Mouse (Mus musculus) CD4-positive, CD25-positive, alpha-beta regulatory T cell, adult 2 months (primary cell): Measurements from ENCODE around the gene 4933415A04Rik.

Experiments
- DNase-seq: peaks from one replicate; pipeline ENCODE4 v3.0.0-alpha.2; 2012; ENCODE audit warnings: low read depth, low spot score

Gene 4933415A04Rik

GRCm38 (mm10) chr11:43569595-43569994 is 17.2 kb upstream of the 4933415A04Rik start:
- DNase-seq, result no peak

- no peak for DNase-seq
These were observed 11.8 kb upstream of the 4933415A04Rik start for GRCm38 (mm10) chr11:43575061-43575375.

- no peak for DNase-seq
These were observed 11.3 kb upstream of the 4933415A04Rik start for GRCm38 (mm10) chr11:43575376-43576151.

GRCm38 (mm10) chr11:43577713-43578478 is 8.9 kb upstream of the 4933415A04Rik start:
- DNase-seq, result no peak

- no peak for DNase-seq
These were observed 1.4 kb upstream of the 4933415A04Rik start for GRCm38 (mm10) chr11:43585211-43586005.

- no peak for DNase-seq
These were observed 2.8 kb downstream of the 4933415A04Rik start for GRCm38 (mm10) chr11:43589530-43590072.

GRCm38 (mm10) chr11:43601440-43601839 is 14.6 kb downstream of the 4933415A04Rik start, which contains the start of gene Fabp6:
Gene Fabp6, minus strand, starts transcription at chr11:43601540.
- DNase-seq, result no peak

GRCm38 (mm10) chr11:43604207-43604606 is 17.4 kb downstream of the 4933415A04Rik start:
- DNase-seq, result no peak

- no peak for DNase-seq
These were observed 18.1 kb downstream of the 4933415A04Rik start for GRCm38 (mm10) chr11:43604891-43605290.

GRCm38 (mm10) chr11:43605859-43606258 is 19.0 kb downstream of the 4933415A04Rik start:
- DNase-seq, result no peak

- no peak for DNase-seq
These were observed 21.6 kb downstream of the 4933415A04Rik start for GRCm38 (mm10) chr11:43608440-43608839.

GRCm38 (mm10) chr11:43610006-43610661 is 23.3 kb downstream of the 4933415A04Rik start:
- no peak for DNase-seq

- DNase-seq, result no peak
These were observed 23.8 kb downstream of the 4933415A04Rik start for GRCm38 (mm10) chr11:43610662-43611033.

GRCm38 (mm10) chr11:43612834-43613488 is 26.1 kb downstream of the 4933415A04Rik start:
- peak; percentile 73 for DNase-seq

- DNase-seq, result no peak
These were observed 31.1 kb downstream of the 4933415A04Rik start for GRCm38 (mm10) chr11:43617924-43618323.

- DNase-seq, result no peak
These were observed 31.6 kb downstream of the 4933415A04Rik start for GRCm38 (mm10) chr11:43618403-43618802.

GRCm38 (mm10) chr11:43621769-43622168 is 34.9 kb downstream of the 4933415A04Rik start:
- DNase-seq, result no peak

GRCm38 (mm10) chr11:43624341-43624740 is 37.5 kb downstream of the 4933415A04Rik start:
- no peak for DNase-seq

GRCm38 (mm10) chr11:43626300-43626926 is 39.6 kb downstream of the 4933415A04Rik start:
- DNase-seq, result no peak

GRCm38 (mm10) chr11:43626927-43627645 is 40.2 kb downstream of the 4933415A04Rik start:
- DNase-seq, result no peak
